Mouse (Mus musculus) liver, adult 2 months (tissue): ENCODE data around the gene Tpgs1. TPM values are rescaled to one million over a fixed set of nuclear protein-coding genes. Genes with fewer than 3 reads are reported as not detected.

Experiments used
- DNase-seq: peaks from one replicate; pipeline ENCODE4 v3.0.0-alpha.2; 2011; ENCODE audit warnings: low read depth, low spot score; ENCODE audit errors: extremely low read depth
- H3K27ac ChIP-seq: fragments of 200-500 bp; replicated peaks from 2 replicates; pipeline ENCODE4 v1.5.1; 2012; ENCODE audit warnings: low read depth, mild to moderate bottlenecking, control low read depth, inconsistent platforms, low read length; ENCODE audit not compliant: insufficient read depth
- H3K27me3 ChIP-seq: fragments of 200-500 bp; 2 replicates; pipeline ENCODE4 v1.6.1; 2012; ENCODE audit warnings: mild to moderate bottlenecking, moderate library complexity, low read length, inconsistent platforms; ENCODE audit not compliant: control insufficient read depth, insufficient read depth
- H3K36me3 ChIP-seq: fragments of 200-500 bp; 2 replicates; pipeline ENCODE4 v1.6.1; 2012; ENCODE audit warnings: low read length, inconsistent platforms; ENCODE audit not compliant: control insufficient read depth, insufficient read depth
- H3K4me1 ChIP-seq: fragments of 200-500 bp; 2 replicates; pipeline ENCODE4 v1.6.1; 2011; ENCODE audit warnings: low read length; ENCODE audit not compliant: control insufficient read depth, insufficient read depth
- H3K4me3 ChIP-seq: fragments of 200-500 bp; 2 replicates; pipeline ENCODE4 v1.5.1; 2011; ENCODE audit warnings: low read depth, mild to moderate bottlenecking, control low read depth, low read length, moderate library complexity; ENCODE audit not compliant: insufficient read depth
- H3K79me2 ChIP-seq: fragments of 200-500 bp; 2 replicates; pipeline ENCODE4 v1.6.1; 2012; ENCODE audit warnings: inconsistent platforms, mild to moderate bottlenecking, low read length, moderate library complexity; ENCODE audit not compliant: control insufficient read depth, insufficient read depth
- H3K9ac ChIP-seq: fragments of 200-500 bp; 2 replicates; pipeline ENCODE4 v1.6.1; 2012; ENCODE audit warnings: low read depth, mild to moderate bottlenecking, control low read depth, inconsistent platforms, low read length
- CTCF ChIP-seq: fragments of 200-500 bp; IDR thresholded peaks from 2 replicates; pipeline ENCODE4 v1.5.1; 2011; ENCODE audit warnings: low read depth, low read length, control low read depth
- POLR2A ChIP-seq: fragments of 200-500 bp; IDR thresholded peaks from 2 replicates; pipeline ENCODE4 v1.6.1; 2011; ENCODE audit warnings: low read length, control low read depth; ENCODE audit not compliant: insufficient read depth; ENCODE audit errors: extremely low read depth
- WGBS: fragments of 180-500 bp; shearing (Covaris S2); methylation state at CpG from one replicate; pipeline ENCODE4 v1.1.7; 2018; 5-methylcytosine and 5-hydroxymethylcytosine counted together
- polyA plus RNA-seq: library from polyadenylated mRNA; depleted of rRNA; stranded (reverse); fragments of >200 nt; gene quantifications from 2 replicates; pipeline ENCODE4 v1.2.3, GENCODE M21; 2012
- total RNA-seq: library from RNA; depleted of rRNA; stranded (reverse); fragments of >200 nt; gene quantifications from 2 replicates; pipeline ENCODE4 v1.2.3, GENCODE M21; 2014

Gene Tpgs1
- total and polyA plus RNA-seq, 2 experiments = 18.2 to 48.5 TPM

- Histone ChIP-seq H3K36me3 (no peaks in the 10 kb centered on the region), H3K4me1 (peaks cover 7% of the 10 kb centered on the region), H3K79me2 (peaks cover 5% of the 10 kb centered on the region; the same call in 1 of the 2 replicates), H3K4me3 (peak overlapping the region; percentile 84), H3K27me3 (no peaks in the 10 kb centered on the region), H3K9ac (peak overlapping the region; percentile 83), H3K27ac (no peak overlapping the region)
- no peak for TF ChIP-seq POLR2A
- DNase-seq = no peak
- 41% methylated on average over 15 of the region's 15 CpGs for WGBS
Observed at GRCm38 (mm10) chr10:79670071-79670888, 1.1 kb downstream of the Tpgs1 start.

GRCm38 (mm10) chr10:79671396-79672087 is 2.4 kb downstream of the Tpgs1 start:
- H3K9ac ChIP-seq = no peak overlapping the region
- peaks cover 7% of the 10 kb centered on the region for H3K4me1 ChIP-seq
- H3K27ac ChIP-seq = no peak overlapping the region
- 92% methylated on average over 6 of the region's 6 CpGs for WGBS
- TF ChIP-seq CTCF (no peak), POLR2A (no peak)
- no peaks in the 10 kb centered on the region for H3K27me3 ChIP-seq
- H3K4me3 ChIP-seq = no peak overlapping the region
- DNase-seq = no peak
- H3K36me3 ChIP-seq = no peaks in the 10 kb centered on the region
- peaks cover 5% of the 10 kb centered on the region; the same call in 1 of the 2 replicates for H3K79me2 ChIP-seq

- Histone ChIP-seq H3K27me3 (no peaks in the 10 kb centered on the region), H3K4me3 (no peak overlapping the region), H3K79me2 (peaks cover 5% of the 10 kb centered on the region; the same call in 1 of the 2 replicates), H3K4me1 (peaks cover 7% of the 10 kb centered on the region), H3K9ac (no peak overlapping the region), H3K36me3 (no peaks in the 10 kb centered on the region), H3K27ac (no peak overlapping the region)
- TF ChIP-seq POLR2A (no peak), CTCF (0 out of 2 replicates have a peak, but pooled peaks have one; percentile 1)
- 63% methylated on average over 3 of the region's 3 CpGs for WGBS
- no peak for DNase-seq
Observed at GRCm38 (mm10) chr10:79672088-79672455, 2.9 kb downstream of the Tpgs1 start.

GRCm38 (mm10) chr10:79673054-79673453 is 3.9 kb downstream of the Tpgs1 start:
- no peak overlapping the region for H3K9ac ChIP-seq
- peaks cover 7% of the 10 kb centered on the region for H3K4me1 ChIP-seq
- TF ChIP-seq POLR2A (no peak), CTCF (no peak)
- H3K36me3 ChIP-seq = no peaks in the 10 kb centered on the region
- WGBS = 95% methylated on average over 3 of the region's 3 CpGs
- no peak for DNase-seq
- no peak overlapping the region for H3K4me3 ChIP-seq
- no peak overlapping the region for H3K27ac ChIP-seq
- peaks cover 5% of the 10 kb centered on the region; the same call in 1 of the 2 replicates for H3K79me2 ChIP-seq
- H3K27me3 ChIP-seq = no peaks in the 10 kb centered on the region

- peaks cover 1% of the 10 kb centered on the region; the same call in 1 of the 2 replicates for H3K4me1 ChIP-seq
- H3K27me3 ChIP-seq = no peaks in the 10 kb centered on the region
- H3K27ac ChIP-seq = no peak overlapping the region
- H3K36me3 ChIP-seq = no peaks in the 10 kb centered on the region
- no peak for DNase-seq
- no peak overlapping the region for H3K4me3 ChIP-seq
- H3K9ac ChIP-seq = no peak overlapping the region
- TF ChIP-seq CTCF = no peak
- no peak for TF ChIP-seq POLR2A
- H3K79me2 ChIP-seq = no peaks in the 10 kb centered on the region
- WGBS = 83% methylated on average over 44 of the region's 44 CpGs
Observed at GRCm38 (mm10) chr10:79675346-79676035, 6.3 kb downstream of the Tpgs1 start.
